Mouse (Mus musculus): ENCODE measurements at regions not wholly inside any gene's neighbourhood (a gene's known extent, or its start where the extent isn't known, plus 50 kb on each side); places are given as distances from the start of the nearest gene placed in this dataset.

DNA sequence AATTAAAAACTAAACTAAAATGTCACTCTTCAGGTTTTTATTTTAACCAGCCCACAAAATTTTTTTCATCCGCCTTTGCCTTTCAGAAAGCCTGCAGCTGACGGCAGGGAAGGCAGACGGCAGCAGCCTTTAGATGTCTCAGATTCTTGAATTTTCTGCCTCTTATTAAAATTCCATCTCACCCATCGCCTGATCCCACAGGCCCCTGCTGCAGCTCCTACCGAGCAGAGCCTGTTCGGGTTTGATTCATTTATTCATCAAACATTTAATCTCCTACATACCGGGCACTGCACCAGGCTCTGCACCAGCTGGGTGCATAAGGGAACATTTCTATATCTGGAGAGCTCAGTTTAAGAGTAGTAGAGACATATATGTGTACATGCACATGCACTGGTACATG is 72.8 kb upstream of the Ldb2 start:
- Histone ChIP-seq H3K9me3 (ENCODE audit: control insufficient read depth, low read length) (no peaks in the 10 kb centered on the region), H3K27me3 (ENCODE audit: control insufficient read depth, insufficient read depth, low read length) (no peaks in the 10 kb centered on the region), H3K27ac (replicated peaks) (no peak overlapping the region), H3K36me3 (ENCODE audit: control insufficient read depth, insufficient read depth, low read length) (no peaks in the 10 kb centered on the region), H3K9ac (ENCODE audit: low read length) (no peak overlapping the region), H3K4me1 (replicated peaks; ENCODE audit: control insufficient read depth, insufficient read depth) (no peaks in the 10 kb centered on the region), H3K4me2 (replicated peaks; ENCODE audit: low read depth) (no peak overlapping the region), H3K4me3 (ENCODE audit: low read depth, low read length) (no peak overlapping the region)
- no peak for ATAC-seq (ENCODE audit: low FRiP score, low TSS enrichment)
- WGBS: 45% methylated on average over 7 of the region's 7 CpGs
- TF ChIP-seq EP300 (optimal IDR thresholded peaks at IDR 0.05): no peak
- TF ChIP-seq CTCF (IDR thresholded peaks at IDR 0.05; ENCODE audit: low read depth): no peak
- no peak for DNase-seq (ENCODE audit: low spot score)

DNA sequence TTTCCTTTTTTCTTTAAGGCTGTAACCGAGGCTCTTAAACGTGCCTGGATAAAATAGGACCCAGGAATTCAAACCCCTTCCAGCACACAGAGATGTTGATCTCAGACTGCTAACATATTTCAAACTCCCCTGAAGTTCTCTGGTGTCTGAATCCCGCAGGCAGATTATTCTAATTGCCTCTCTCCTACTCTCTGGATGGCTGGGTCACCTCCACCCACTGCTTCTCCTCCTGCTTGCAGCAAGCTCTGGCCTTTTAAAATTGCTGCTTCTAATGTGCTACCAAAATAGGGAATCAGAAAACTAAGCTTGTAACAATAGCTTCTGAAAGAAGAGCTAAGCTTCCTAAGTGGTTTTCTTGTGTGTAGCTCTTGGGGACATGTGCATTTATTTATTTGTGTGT is 64.4 kb upstream of the Ldb2 start:
- 27% methylated on average over 3 of the region's 3 CpGs for WGBS
- no peaks in the 10 kb centered on the region for H3K9me3 ChIP-seq (ENCODE audit: control insufficient read depth, low read length)
- H3K4me2 ChIP-seq (replicated peaks; ENCODE audit: low read depth): no peak overlapping the region
- no peak for TF ChIP-seq CTCF (IDR thresholded peaks at IDR 0.05; ENCODE audit: low read depth)
- TF ChIP-seq EP300 (optimal IDR thresholded peaks at IDR 0.05): no peak
- no peak overlapping the region for H3K9ac ChIP-seq (ENCODE audit: low read length)
- ATAC-seq (ENCODE audit: low FRiP score, low TSS enrichment): no peak
- no peak overlapping the region for H3K27ac ChIP-seq (replicated peaks)
- H3K27me3 ChIP-seq (ENCODE audit: control insufficient read depth, insufficient read depth, low read length): no peaks in the 10 kb centered on the region
- no peak overlapping the region for H3K4me3 ChIP-seq (ENCODE audit: low read depth, low read length)
- no peak for DNase-seq (ENCODE audit: low spot score)
- no peaks in the 10 kb centered on the region for H3K4me1 ChIP-seq (replicated peaks; ENCODE audit: control insufficient read depth, insufficient read depth)
- H3K36me3 ChIP-seq (ENCODE audit: control insufficient read depth, insufficient read depth, low read length): no peaks in the 10 kb centered on the region

DNA sequence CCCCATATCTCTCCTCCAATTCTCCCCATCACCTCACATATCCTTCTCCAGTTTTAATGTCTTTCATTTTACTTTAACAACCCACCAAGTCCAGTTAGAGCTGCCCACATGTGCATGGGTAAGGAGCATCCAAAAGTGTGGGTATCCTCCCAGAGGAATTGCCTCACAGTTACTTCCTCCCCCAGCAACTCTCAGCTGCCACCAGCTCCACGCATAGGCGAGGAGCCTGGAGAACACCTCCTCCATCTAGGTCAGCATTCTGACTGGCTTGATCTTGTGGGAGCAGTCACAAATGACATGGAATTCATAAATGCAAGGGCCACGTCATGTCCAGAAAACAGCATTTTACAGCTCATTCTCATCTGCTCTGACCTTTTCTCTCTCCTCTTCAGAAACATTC is 63.9 kb upstream of the Ldb2 start:
- DNase-seq (ENCODE audit: low spot score) (no peak), ATAC-seq (ENCODE audit: low FRiP score, low TSS enrichment) (no peak)
- Histone ChIP-seq H3K27ac (replicated peaks) (no peak overlapping the region), H3K4me3 (ENCODE audit: low read depth, low read length) (no peak overlapping the region), H3K27me3 (ENCODE audit: control insufficient read depth, insufficient read depth, low read length) (no peaks in the 10 kb centered on the region), H3K36me3 (ENCODE audit: control insufficient read depth, insufficient read depth, low read length) (no peaks in the 10 kb centered on the region), H3K4me1 (replicated peaks; ENCODE audit: control insufficient read depth, insufficient read depth) (no peaks in the 10 kb centered on the region), H3K9ac (ENCODE audit: low read length) (no peak overlapping the region), H3K4me2 (replicated peaks; ENCODE audit: low read depth) (no peak overlapping the region), H3K9me3 (ENCODE audit: control insufficient read depth, low read length) (no peaks in the 10 kb centered on the region)
- WGBS: 75% methylated on average over 3 of the region's 3 CpGs
- TF ChIP-seq CTCF (IDR thresholded peaks at IDR 0.05; ENCODE audit: low read depth) (no peak), EP300 (optimal IDR thresholded peaks at IDR 0.05) (no peak)

DNA sequence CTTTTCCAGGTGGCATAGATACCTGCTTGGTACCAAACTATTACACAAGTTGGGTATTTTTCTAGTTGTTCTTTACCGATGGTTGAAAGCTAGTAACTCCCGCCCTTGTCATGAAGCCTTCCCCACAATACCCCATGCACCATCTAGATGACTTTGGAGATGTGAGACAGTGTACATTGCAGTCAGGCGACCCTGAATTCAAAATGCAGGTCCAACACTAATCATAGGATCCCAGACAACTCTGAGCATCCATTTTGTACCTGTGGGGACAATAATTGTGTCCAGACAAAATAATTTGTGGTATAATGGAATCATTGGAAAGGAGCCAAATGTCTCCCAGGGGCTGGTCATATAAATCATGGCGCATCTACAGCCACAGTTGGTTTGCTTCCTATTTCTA is 54.7 kb upstream of the Ldb2 start:
- Histone ChIP-seq H3K4me1 (replicated peaks; ENCODE audit: control insufficient read depth, insufficient read depth) (no peaks in the 10 kb centered on the region), H3K36me3 (ENCODE audit: control insufficient read depth, insufficient read depth, low read length) (no peaks in the 10 kb centered on the region), H3K4me2 (replicated peaks; ENCODE audit: low read depth) (no peak overlapping the region), H3K27ac (replicated peaks) (no peak overlapping the region), H3K27me3 (ENCODE audit: control insufficient read depth, insufficient read depth, low read length) (no peaks in the 10 kb centered on the region), H3K9me3 (ENCODE audit: control insufficient read depth, low read length) (no peaks in the 10 kb centered on the region), H3K9ac (ENCODE audit: low read length) (no peak overlapping the region), H3K4me3 (ENCODE audit: low read depth, low read length) (no peak overlapping the region)
- WGBS: 81% methylated on average over 4 of the region's 4 CpGs
- TF ChIP-seq EP300 (optimal IDR thresholded peaks at IDR 0.05) (no peak), CTCF (IDR thresholded peaks at IDR 0.05; ENCODE audit: low read depth) (no peak)
- no peak for DNase-seq (ENCODE audit: low spot score)
- no peak for ATAC-seq (ENCODE audit: low FRiP score, low TSS enrichment)

Data from stomach, postnatal 0 days (tissue).